Mouse (Mus musculus) midbrain, embryonic 15.5 days (tissue): Measurements from ENCODE around the gene Dpf3. TPM values are rescaled to one million over a fixed set of nuclear protein-coding genes. Genes with fewer than 3 reads are reported as not detected.
A peak's percentile ranks its signal among the peaks of the same experiment; 100 is the strongest.

Source experiments
- ATAC-seq: fragments of 200-750 bp; cut with Nextera tagmentation; replicated peaks from 2 replicates; pipeline ENCODE4 v1.8.0; 2017; ENCODE audit warnings: moderate TSS enrichment
- H3K27ac ChIP-seq: fragments of 300-500 bp; sonication (generic); 2 replicates; pipeline ENCODE4 v1.5.1; 2015; ENCODE audit warnings: mild to moderate bottlenecking, inconsistent platforms
- H3K27me3 ChIP-seq: fragments of 300-500 bp; sonication (generic); replicated peaks from 2 replicates; pipeline ENCODE4 v1.6.1; 2015; ENCODE audit warnings: inconsistent platforms
- H3K36me3 ChIP-seq: fragments of 300-500 bp; sonication (generic); replicated peaks from 2 replicates; pipeline ENCODE4 v1.6.1; 2015; ENCODE audit warnings: inconsistent platforms
- H3K4me1 ChIP-seq: fragments of 300-500 bp; sonication (generic); 2 replicates; pipeline ENCODE4 v1.6.1; 2015; ENCODE audit warnings: inconsistent platforms
- H3K4me2 ChIP-seq: fragments of 300-500 bp; sonication (generic); 2 replicates; pipeline ENCODE4 v1.6.1; 2015; ENCODE audit warnings: inconsistent platforms, mild to moderate bottlenecking, moderate library complexity
- H3K4me3 ChIP-seq: fragments of 300-500 bp; sonication (generic); 2 replicates; pipeline ENCODE4 v1.5.1; 2015; ENCODE audit warnings: mild to moderate bottlenecking, inconsistent platforms
- H3K9ac ChIP-seq: fragments of 300-500 bp; sonication (generic); 2 replicates; pipeline ENCODE4 v1.6.1; 2015; ENCODE audit warnings: mild to moderate bottlenecking, inconsistent platforms
- H3K9me3 ChIP-seq: fragments of 300-500 bp; sonication (generic); 2 replicates; pipeline ENCODE4 v1.6.1; 2016; ENCODE audit warnings: inconsistent platforms
- WGBS: fragments of 180-500 bp; shearing (Covaris S2); methylation state at CpG from one replicate; pipeline ENCODE4 v1.1.7; 2015; ENCODE audit warnings: mixed read lengths; 5-methylcytosine and 5-hydroxymethylcytosine counted together
- polyA plus RNA-seq: library from polyadenylated mRNA; unstranded; fragments of >200 nt; fragmentation: Nextera tagmentation; extraction: Ambion mirVana; gene quantifications from 2 replicates; pipeline ENCODE4 v1.2.1, GENCODE M21; 2015

Dpf3 gene
- polyA plus RNA-seq, 1 experiment from 2014 or later, result 26.9 TPM

GRCm38 (mm10) chr12:83312818-83313217, 174.7 kb downstream of the Dpf3 start:
- no peaks in the 10 kb centered on the region for H3K9me3 ChIP-seq
- no peak overlapping the region for H3K4me3 ChIP-seq
- no peaks in the 10 kb centered on the region for H3K27me3 ChIP-seq
- ATAC-seq, result no peak
- no peak overlapping the region for H3K9ac ChIP-seq
- 85% methylated on average over 9 of the region's 9 CpGs for WGBS
- no peak overlapping the region for H3K27ac ChIP-seq
- H3K4me1 ChIP-seq, result 0 out of 2 replicates have a peak, but pooled peaks cover 6% of the 10 kb centered on the region
- H3K4me2 ChIP-seq, result no peak overlapping the region
- H3K36me3 ChIP-seq, result no peaks in the 10 kb centered on the region

DNA sequence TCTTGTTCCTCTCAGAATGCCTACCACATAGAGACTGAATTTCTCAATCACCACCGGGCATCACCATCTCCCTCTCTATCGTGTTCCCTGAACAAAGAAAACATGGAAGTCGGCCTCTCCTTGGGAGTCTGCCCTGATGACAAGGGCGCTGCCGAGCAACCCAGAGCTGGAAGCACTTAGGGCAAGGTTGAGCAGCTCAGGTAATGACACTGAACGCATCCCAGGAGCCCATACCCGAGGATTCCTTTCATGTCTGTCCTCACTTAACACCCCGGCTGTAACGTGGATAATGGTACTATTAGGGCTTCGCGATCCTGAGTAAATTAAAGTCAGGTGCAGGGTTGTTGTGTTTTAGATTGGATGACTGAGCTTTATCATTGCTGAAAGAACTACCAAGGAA, 176.9 kb downstream of the Dpf3 start:
- Histone ChIP-seq H3K9me3 (no peaks in the 10 kb centered on the region), H3K4me1 (0 out of 2 replicates have a peak, but pooled peaks cover 3% of the 10 kb centered on the region), H3K9ac (no peak overlapping the region), H3K36me3 (no peaks in the 10 kb centered on the region), H3K27ac (no peak overlapping the region), H3K4me2 (no peak overlapping the region), H3K27me3 (no peaks in the 10 kb centered on the region), H3K4me3 (no peak overlapping the region)
- no peak for ATAC-seq
- WGBS, result 62% methylated on average over 11 of the region's 11 CpGs

GRCm38 (mm10) chr12:83309031-83309804, 178.3 kb downstream of the Dpf3 start:
- no peak for ATAC-seq
- Histone ChIP-seq H3K4me1 (no peaks in the 10 kb centered on the region), H3K9ac (no peak overlapping the region), H3K4me3 (no peak overlapping the region), H3K9me3 (no peaks in the 10 kb centered on the region), H3K4me2 (no peak overlapping the region), H3K27me3 (no peaks in the 10 kb centered on the region), H3K27ac (no peak overlapping the region), H3K36me3 (no peaks in the 10 kb centered on the region)
- 86% methylated on average over 11 of the region's 11 CpGs for WGBS

DNA sequence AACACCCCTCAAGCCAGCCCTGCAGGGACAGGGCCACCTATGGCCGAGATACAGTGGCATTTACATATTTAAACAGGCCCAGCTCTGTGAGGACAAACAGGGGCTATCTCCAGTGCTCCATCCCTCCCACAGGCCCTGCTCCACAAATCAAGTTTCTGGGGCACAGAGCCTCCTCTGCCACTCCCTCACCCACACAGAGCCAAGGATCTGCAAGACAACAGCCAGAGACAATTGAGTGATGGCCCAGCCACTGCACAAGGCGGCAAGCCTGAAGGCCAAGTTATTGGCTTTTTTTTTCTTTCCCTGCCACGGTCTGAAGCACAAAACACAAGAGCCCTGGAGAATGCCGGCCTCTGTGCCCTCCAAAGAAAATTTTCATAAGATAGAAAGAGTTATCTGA, 178.9 kb downstream of the Dpf3 start:
- Histone ChIP-seq H3K4me1 (peaks cover 2% of the 10 kb centered on the region; the same call in 1 of the 2 replicates), H3K4me2 (no peak overlapping the region), H3K36me3 (no peaks in the 10 kb centered on the region), H3K27me3 (no peaks in the 10 kb centered on the region), H3K9me3 (no peaks in the 10 kb centered on the region), H3K4me3 (no peak overlapping the region), H3K27ac (no peak overlapping the region), H3K9ac (no peak overlapping the region)
- ATAC-seq, result no peak
- WGBS, result 47% methylated on average over 4 of the region's 4 CpGs

- no peak overlapping the region for H3K9ac ChIP-seq
- no peak overlapping the region; the same call in 1 of the 2 replicates for H3K4me2 ChIP-seq
- H3K4me3 ChIP-seq, result no peak overlapping the region
- WGBS, result 55% methylated on average over 6 of the region's 6 CpGs
- peak; percentile 15; the same call in 1 of the 2 replicates for ATAC-seq
- peak overlapping the region; percentile 85 for H3K27ac ChIP-seq
- no peaks in the 10 kb centered on the region for H3K36me3 ChIP-seq
- H3K27me3 ChIP-seq, result no peaks in the 10 kb centered on the region
- no peaks in the 10 kb centered on the region for H3K9me3 ChIP-seq
- peaks cover 23% of the 10 kb centered on the region for H3K4me1 ChIP-seq
Observed at GRCm38 (mm10) chr12:83303221-83303620, 184.3 kb downstream of the Dpf3 start.

DNA sequence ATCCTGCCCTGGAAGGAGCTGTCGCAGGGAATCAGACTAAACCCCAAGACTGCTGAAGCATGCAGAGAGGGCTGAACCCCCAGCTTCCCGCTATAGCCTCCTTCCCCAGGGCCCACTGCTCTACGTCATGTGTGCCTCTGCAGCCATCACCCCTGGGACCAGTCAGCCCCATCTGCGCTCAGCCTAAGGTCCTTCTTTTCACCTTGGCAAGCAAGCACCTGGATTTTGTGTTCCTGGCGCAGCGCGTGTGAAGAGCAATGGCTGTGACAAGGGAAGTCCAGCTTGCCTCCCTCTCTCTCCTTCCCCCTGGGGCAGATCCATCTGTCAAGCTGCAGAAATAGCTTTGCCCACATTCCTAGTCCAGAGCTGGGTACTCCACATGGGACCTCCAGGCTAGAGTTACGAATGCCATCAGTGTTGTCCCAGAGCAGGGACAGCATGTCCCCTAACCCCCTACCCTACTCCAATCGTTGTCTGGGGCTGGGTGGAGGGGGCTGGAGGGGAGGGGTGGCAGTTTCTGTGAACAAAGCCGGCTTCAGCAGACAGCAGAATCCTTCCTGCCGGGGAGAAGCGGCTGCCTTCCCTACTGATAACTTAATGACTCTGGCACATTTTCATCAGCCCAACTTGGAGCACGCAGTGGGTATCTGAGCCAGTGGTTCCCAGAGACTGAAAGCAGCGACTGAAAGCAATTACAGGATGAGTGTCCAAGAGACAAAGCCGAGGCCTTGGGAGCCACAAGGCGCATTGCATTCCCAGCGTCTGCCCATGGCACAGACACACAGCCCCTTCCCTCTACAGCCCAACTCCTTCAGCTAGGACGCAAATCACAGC, 185.0 kb downstream of the Dpf3 start:
- WGBS, result 13% methylated on average over 18 of the region's 18 CpGs
- Histone ChIP-seq H3K36me3 (no peaks in the 10 kb centered on the region), H3K4me2 (peak overlapping the region; percentile 22)

DNA sequence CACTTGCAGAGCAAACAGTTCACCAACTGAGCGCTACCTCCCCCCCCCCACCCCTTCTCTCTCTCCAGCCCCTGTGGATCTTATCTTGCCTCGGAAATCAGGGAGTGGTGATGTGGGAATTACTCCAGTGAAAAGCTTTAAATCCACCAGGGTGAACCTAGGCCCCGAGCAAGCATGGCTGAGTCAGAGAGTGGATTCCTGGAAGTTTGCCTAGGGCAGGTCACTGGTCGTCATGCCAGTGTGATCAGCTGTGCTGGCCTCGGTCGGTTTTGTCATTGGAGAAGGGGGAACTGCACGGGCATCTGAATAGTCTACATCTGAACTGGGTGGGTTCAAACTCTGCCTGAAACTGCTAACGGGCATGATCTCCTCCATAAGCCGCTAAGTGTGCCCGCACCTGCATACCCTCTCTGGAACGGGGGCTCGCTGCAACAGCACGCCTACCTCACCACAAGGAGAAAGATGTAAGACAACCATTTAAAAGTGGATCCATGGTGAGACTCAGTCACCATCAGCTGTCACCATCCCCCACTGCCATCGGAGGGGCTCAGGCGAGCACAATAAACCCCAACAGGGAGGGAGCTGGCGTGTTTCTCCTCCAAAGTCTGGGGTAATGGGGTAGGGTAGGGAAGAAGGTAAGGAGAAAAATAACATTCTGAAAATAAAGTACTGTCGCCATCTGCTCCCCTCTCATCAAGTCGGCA, 185.7 kb downstream of the Dpf3 start:
- no peaks in the 10 kb centered on the region for H3K27me3 ChIP-seq

More for the DNA sequence above, 185.0 kb downstream of the Dpf3 start:
- H3K27me3 ChIP-seq, result no peaks in the 10 kb centered on the region
- peak; percentile 76 for ATAC-seq
- H3K9ac ChIP-seq, result no peak overlapping the region
- peaks cover 23% of the 10 kb centered on the region for H3K4me1 ChIP-seq
- H3K27ac ChIP-seq, result peak overlapping the region; percentile 85
- H3K4me3 ChIP-seq, result no peak overlapping the region
- H3K9me3 ChIP-seq, result no peaks in the 10 kb centered on the region

DNA sequence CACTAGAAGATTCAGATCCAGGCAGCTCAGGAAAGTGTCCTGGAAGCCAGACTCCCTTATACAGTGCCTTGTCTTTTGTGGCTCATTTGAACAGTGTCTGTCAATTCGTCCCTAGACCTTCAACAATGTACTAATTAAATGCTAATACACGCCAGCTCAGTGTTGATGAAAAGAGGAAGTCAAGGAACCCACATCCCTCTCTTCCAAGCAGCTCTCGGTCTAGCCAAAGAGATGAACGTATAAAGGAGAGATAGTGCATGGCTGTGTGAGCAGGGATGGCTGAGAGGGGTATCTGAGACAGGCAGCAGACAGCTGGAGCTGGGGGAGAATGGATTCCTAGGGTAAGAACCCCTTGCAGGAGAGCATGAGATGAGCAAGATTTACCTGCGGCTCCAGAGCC, 189.2 kb downstream of the Dpf3 start:
- Histone ChIP-seq H3K9me3 (no peaks in the 10 kb centered on the region), H3K27me3 (no peaks in the 10 kb centered on the region), H3K4me1 (peaks cover 18% of the 10 kb centered on the region), H3K9ac (no peak overlapping the region), H3K36me3 (no peaks in the 10 kb centered on the region), H3K27ac (no peak overlapping the region), H3K4me2 (no peak overlapping the region), H3K4me3 (no peak overlapping the region)
- no peak for ATAC-seq
- WGBS, result 73% methylated on average over 5 of the region's 5 CpGs

More for the DNA sequence above, 185.7 kb downstream of the Dpf3 start:
- ATAC-seq, result peak; percentile 28; the same call in 1 of the 2 replicates
- Histone ChIP-seq H3K4me1 (peaks cover 23% of the 10 kb centered on the region), H3K9ac (no peak overlapping the region), H3K27ac (peak overlapping the region; percentile 85), H3K4me2 (peak overlapping the region; percentile 22; the same call in 1 of the 2 replicates), H3K9me3 (no peaks in the 10 kb centered on the region), H3K36me3 (no peaks in the 10 kb centered on the region), H3K4me3 (no peak overlapping the region)
- 51% methylated on average over 18 of the region's 18 CpGs for WGBS

GRCm38 (mm10) chr12:83295031-83295430, 192.5 kb downstream of the Dpf3 start:
- 66% methylated on average over 8 of the region's 8 CpGs for WGBS
- no peak for ATAC-seq
- Histone ChIP-seq H3K4me3 (no peak overlapping the region), H3K4me1 (no peaks in the 10 kb centered on the region), H3K9ac (no peak overlapping the region), H3K27me3 (no peaks in the 10 kb centered on the region), H3K9me3 (no peaks in the 10 kb centered on the region), H3K27ac (no peak overlapping the region), H3K4me2 (no peak overlapping the region), H3K36me3 (no peaks in the 10 kb centered on the region)

DNA sequence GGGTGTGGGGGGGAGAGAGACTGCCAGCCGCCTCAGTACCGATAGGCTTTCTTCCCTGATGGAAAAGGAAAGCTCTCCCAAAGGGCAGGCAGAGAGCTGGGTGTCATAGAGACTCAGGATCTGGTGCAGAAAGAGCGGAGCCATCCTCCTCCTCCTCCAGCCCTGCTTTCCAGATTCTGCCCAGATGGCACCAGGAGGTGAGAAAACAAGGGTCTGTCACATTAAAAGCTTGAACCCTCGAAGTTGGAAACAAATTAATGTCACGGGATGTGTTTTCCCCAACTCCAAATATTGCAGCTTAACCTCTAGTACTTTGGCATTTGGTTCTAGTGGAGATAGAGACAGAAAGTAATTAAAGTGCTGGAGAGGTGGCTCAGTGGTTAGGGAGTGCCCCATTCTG, 195.6 kb downstream of the Dpf3 start:
- no peak for ATAC-seq
- Histone ChIP-seq H3K27me3 (no peaks in the 10 kb centered on the region), H3K36me3 (no peaks in the 10 kb centered on the region), H3K4me2 (no peak overlapping the region), H3K27ac (no peak overlapping the region), H3K9me3 (no peaks in the 10 kb centered on the region), H3K4me3 (no peak overlapping the region), H3K4me1 (peaks cover 4% of the 10 kb centered on the region; the same call in 1 of the 2 replicates), H3K9ac (no peak overlapping the region)
- 76% methylated on average over 5 of the region's 5 CpGs for WGBS

DNA sequence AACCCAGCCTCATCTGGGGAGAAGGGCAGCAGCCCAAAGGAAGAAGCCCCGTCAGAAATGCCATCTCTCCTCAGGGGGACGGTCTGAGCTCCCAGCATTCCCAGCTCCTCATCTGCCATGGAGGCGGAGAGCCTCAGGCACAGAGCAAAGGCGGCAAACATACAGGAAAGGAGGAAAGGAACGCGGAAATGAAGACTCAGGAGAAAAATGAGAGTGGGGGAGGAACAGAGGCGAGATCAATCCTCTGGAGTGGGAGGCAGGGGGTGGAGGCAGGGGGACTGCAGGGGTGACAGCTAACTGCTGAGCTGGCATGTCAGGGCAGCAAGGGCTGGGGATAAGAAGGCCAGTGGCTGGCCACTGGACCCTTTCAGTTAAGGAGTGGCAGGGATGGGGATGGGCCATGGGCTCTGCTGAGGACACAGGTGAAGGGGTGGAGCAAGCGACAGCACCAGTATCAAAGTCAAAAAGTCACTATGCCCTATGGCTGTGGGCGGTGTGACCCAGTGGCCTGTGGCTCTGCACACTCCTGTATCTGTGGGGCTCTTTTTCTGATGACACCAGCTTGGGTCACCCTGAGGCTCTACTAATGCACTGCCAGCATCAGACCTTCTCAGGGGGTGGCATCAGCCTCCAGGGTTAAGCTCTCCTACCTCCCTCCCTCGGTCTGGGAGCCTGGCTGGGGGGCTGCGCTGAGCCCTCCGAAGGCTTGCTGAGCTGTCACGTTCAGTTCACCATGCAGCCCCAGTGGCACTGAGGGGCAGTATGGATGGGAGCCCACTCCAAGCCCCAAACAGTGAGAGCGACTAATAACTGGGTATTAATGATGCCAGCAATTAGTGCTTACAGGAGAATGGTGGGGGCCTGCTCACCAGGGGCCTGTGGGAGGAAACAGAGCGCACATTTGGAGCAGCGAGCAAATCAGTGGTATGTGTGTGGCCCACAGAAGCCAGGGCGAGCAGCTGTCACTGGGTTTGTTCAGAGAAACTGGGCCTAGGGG, 200.7 kb downstream of the Dpf3 start:
- H3K9me3 ChIP-seq, result peaks cover 2% of the 10 kb centered on the region; the same call in 1 of the 2 replicates
- 58% methylated on average over 17 of the region's 17 CpGs for WGBS
- H3K9ac ChIP-seq, result no peak overlapping the region
- no peaks in the 10 kb centered on the region for H3K36me3 ChIP-seq
- no peak overlapping the region for H3K4me2 ChIP-seq
- no peak overlapping the region for H3K27ac ChIP-seq
- ATAC-seq, result peak; percentile 48; the same call in 1 of the 2 replicates
- no peaks in the 10 kb centered on the region for H3K27me3 ChIP-seq
- peaks cover 10% of the 10 kb centered on the region; the same call in 1 of the 2 replicates for H3K4me1 ChIP-seq
- no peak overlapping the region for H3K4me3 ChIP-seq
